Mouse (Mus musculus) embryonic facial prominence, embryonic 12.5 days (tissue): ENCODE measurements at regions not wholly inside any gene's neighbourhood (a gene's known extent, or its start where the extent isn't known, plus 50 kb on each side); places are given as distances from the start of the nearest gene placed in this dataset.
"Not testable (repeated sequence)": the region's sequence is repeated elsewhere in the genome, so short reads cannot be mapped to it uniquely, and the experiment has no call there.

Source experiments
- ATAC-seq: fragments of 200-750 bp; cut with Nextera tagmentation; 2 replicates; pipeline ENCODE4 v1.8.0; 2017; ENCODE audit not compliant: insufficient number of reproducible peaks, insufficient read depth, low FRiP score, low TSS enrichment
- H3K27ac ChIP-seq: fragments of 300-500 bp; sonication (generic); 2 replicates; pipeline ENCODE4 v1.5.1; 2016; ENCODE audit warnings: mild to moderate bottlenecking
- H3K27me3 ChIP-seq: fragments of 300-500 bp; sonication (generic); 2 replicates; pipeline ENCODE4 v1.6.1; 2016; ENCODE audit warnings: mild to moderate bottlenecking, moderate library complexity
- H3K36me3 ChIP-seq: fragments of 300-500 bp; sonication (generic); 2 replicates; pipeline ENCODE4 v1.6.1; 2016; ENCODE audit warnings: mild to moderate bottlenecking
- H3K4me1 ChIP-seq: fragments of 300-500 bp; sonication (generic); 2 replicates; pipeline ENCODE4 v1.6.1; 2016
- H3K4me2 ChIP-seq: fragments of 300-500 bp; sonication (generic); replicated peaks from 2 replicates; pipeline ENCODE4 v1.6.1; 2016; ENCODE audit warnings: mild to moderate bottlenecking, moderate library complexity
- H3K4me3 ChIP-seq: fragments of 300-500 bp; sonication (generic); 2 replicates; pipeline ENCODE4 v1.5.1; 2016; ENCODE audit warnings: mild to moderate bottlenecking
- H3K9ac ChIP-seq: fragments of 300-500 bp; sonication (generic); 2 replicates; pipeline ENCODE4 v1.6.1; 2016; ENCODE audit warnings: mild to moderate bottlenecking, moderate library complexity
- H3K9me3 ChIP-seq: fragments of 300-500 bp; sonication (generic); 2 replicates; pipeline ENCODE4 v1.6.1; 2016; ENCODE audit warnings: mild to moderate bottlenecking, moderate library complexity
- WGBS: fragments of 180-500 bp; shearing (Covaris S2); methylation state at CpG from one replicate; pipeline ENCODE4 v1.1.7; 2016; 5-methylcytosine and 5-hydroxymethylcytosine counted together

- Histone ChIP-seq H3K4me2 (no peak overlapping the region), H3K27me3 (no peaks in the 10 kb centered on the region), H3K4me1 (no peaks in the 10 kb centered on the region), H3K36me3 (no peaks in the 10 kb centered on the region), H3K9ac (no peak overlapping the region), H3K9me3 (no peaks in the 10 kb centered on the region), H3K4me3 (no peak overlapping the region), H3K27ac (no peak overlapping the region)
- ATAC-seq: no peak
- WGBS: 72% methylated on average over 1 of the region's 1 CpGs
Observed at GRCm38 (mm10) chr16:86823496-86823895, 530.5 kb upstream of the N6amt1 start.

- no peak overlapping the region for H3K9ac ChIP-seq
- H3K4me3 ChIP-seq: no peak overlapping the region
- no peaks in the 10 kb centered on the region for H3K27me3 ChIP-seq
- no peaks in the 10 kb centered on the region for H3K9me3 ChIP-seq
- ATAC-seq: no peak
- WGBS: 82% methylated on average over 2 of the region's 2 CpGs
- H3K27ac ChIP-seq: no peak overlapping the region
- H3K4me2 ChIP-seq: no peak overlapping the region
- H3K36me3 ChIP-seq: no peaks in the 10 kb centered on the region
- H3K4me1 ChIP-seq: peaks cover 5% of the 10 kb centered on the region; the same call in 1 of the 2 replicates
Observed at GRCm38 (mm10) chr16:86821586-86821985, 532.4 kb upstream of the N6amt1 start.

DNA sequence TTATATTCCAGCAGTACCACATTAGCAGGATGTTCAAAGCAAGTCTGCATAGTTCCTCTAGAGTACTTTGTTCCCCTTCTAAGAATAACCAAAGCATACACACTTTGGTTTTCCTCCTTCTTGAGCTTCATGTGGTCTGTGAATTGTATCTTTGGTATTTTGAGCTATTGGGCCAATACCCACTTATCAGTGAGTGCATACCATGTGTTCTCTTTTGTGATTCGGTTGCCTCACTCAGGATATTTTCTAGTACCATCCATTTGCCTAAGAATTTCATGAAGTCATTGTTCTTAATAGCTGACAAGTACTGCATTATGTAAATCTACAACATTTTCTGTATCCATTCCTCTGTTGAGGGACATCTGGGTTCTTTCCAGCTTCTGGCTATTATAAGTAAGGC, 535.3 kb upstream of the N6amt1 start:
- H3K9me3 ChIP-seq, H3K4me1 ChIP-seq, ATAC-seq, H3K4me3 ChIP-seq, H3K36me3 ChIP-seq, H3K4me2 ChIP-seq, H3K9ac ChIP-seq, H3K27me3 ChIP-seq, H3K27ac ChIP-seq: not testable (repeated sequence)
- WGBS: 79% methylated on average over 1 of the region's 1 CpGs

GRCm38 (mm10) chr16:86816763-86817593, 537.0 kb upstream of the N6amt1 start:
- Histone ChIP-seq H3K27ac (peak overlapping the region; percentile 61; the same call in 1 of the 2 replicates), H3K9ac (no peak overlapping the region), H3K4me1 (peaks cover 6% of the 10 kb centered on the region; the same call in 1 of the 2 replicates), H3K27me3 (no peaks in the 10 kb centered on the region), H3K4me3 (no peak overlapping the region), H3K36me3 (no peaks in the 10 kb centered on the region), H3K4me2 (no peak overlapping the region), H3K9me3 (no peaks in the 10 kb centered on the region)
- peak; percentile 75 for ATAC-seq
- WGBS: 44% methylated on average over 8 of the region's 8 CpGs

GRCm38 (mm10) chr16:86816006-86816405, 538.0 kb upstream of the N6amt1 start:
- Histone ChIP-seq H3K4me1 (peaks cover 6% of the 10 kb centered on the region; the same call in 1 of the 2 replicates), H3K4me3 (no peak overlapping the region), H3K27me3 (no peaks in the 10 kb centered on the region), H3K27ac (no peak overlapping the region), H3K9me3 (no peaks in the 10 kb centered on the region), H3K9ac (no peak overlapping the region), H3K4me2 (no peak overlapping the region), H3K36me3 (no peaks in the 10 kb centered on the region)
- ATAC-seq: no peak
- 83% methylated on average over 2 of the region's 2 CpGs for WGBS

GRCm38 (mm10) chr16:86812692-86813091, 541.3 kb upstream of the N6amt1 start:
- no peaks in the 10 kb centered on the region for H3K36me3 ChIP-seq
- no peak overlapping the region for H3K4me3 ChIP-seq
- H3K27me3 ChIP-seq: no peaks in the 10 kb centered on the region
- ATAC-seq: no peak
- H3K27ac ChIP-seq: no peak overlapping the region
- WGBS: 77% methylated on average over 5 of the region's 5 CpGs
- H3K4me1 ChIP-seq: peaks cover 6% of the 10 kb centered on the region; the same call in 1 of the 2 replicates
- no peak overlapping the region for H3K9ac ChIP-seq
- no peak overlapping the region for H3K4me2 ChIP-seq
- no peaks in the 10 kb centered on the region for H3K9me3 ChIP-seq

- no peak overlapping the region for H3K9ac ChIP-seq
- no peaks in the 10 kb centered on the region for H3K27me3 ChIP-seq
- H3K36me3 ChIP-seq: no peaks in the 10 kb centered on the region
- no peak overlapping the region for H3K27ac ChIP-seq
- 84% methylated on average over 5 of the region's 5 CpGs for WGBS
- H3K4me3 ChIP-seq: no peak overlapping the region
- no peak overlapping the region for H3K4me2 ChIP-seq
- no peaks in the 10 kb centered on the region for H3K9me3 ChIP-seq
- no peak for ATAC-seq
- H3K4me1 ChIP-seq: no peaks in the 10 kb centered on the region
Observed at GRCm38 (mm10) chr16:86808644-86809324, 545.2 kb upstream of the N6amt1 start.

DNA sequence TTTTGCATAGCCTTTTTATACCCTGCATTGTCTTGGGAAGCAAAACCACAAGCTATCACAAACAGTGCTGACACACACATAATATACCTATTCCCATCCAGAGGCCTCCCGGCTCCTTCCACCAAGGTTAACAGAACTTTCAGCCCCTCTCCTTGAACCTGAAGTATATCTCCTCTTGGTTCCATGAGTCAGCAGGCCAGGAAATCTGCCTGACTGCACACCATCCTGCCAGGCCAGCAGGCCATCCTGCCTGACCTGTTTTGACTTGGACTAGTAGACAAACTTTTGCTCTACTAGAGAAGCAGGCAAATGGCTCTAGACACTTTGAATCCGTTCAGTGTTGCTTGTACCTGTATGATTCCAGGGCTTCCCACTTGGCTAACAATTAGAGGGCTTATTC, 547.6 kb upstream of the N6amt1 start:
- 83% methylated on average over 2 of the region's 2 CpGs for WGBS
- Histone ChIP-seq H3K36me3 (no peaks in the 10 kb centered on the region), H3K4me2 (no peak overlapping the region), H3K9me3 (no peaks in the 10 kb centered on the region), H3K27ac (no peak overlapping the region), H3K4me1 (no peaks in the 10 kb centered on the region), H3K9ac (no peak overlapping the region), H3K4me3 (no peak overlapping the region), H3K27me3 (no peaks in the 10 kb centered on the region)
- ATAC-seq: no peak

- H3K4me3 ChIP-seq: no peak overlapping the region
- no peak for ATAC-seq
- no peaks in the 10 kb centered on the region for H3K36me3 ChIP-seq
- H3K27ac ChIP-seq: no peak overlapping the region
- H3K27me3 ChIP-seq: no peaks in the 10 kb centered on the region
- no peak overlapping the region for H3K4me2 ChIP-seq
- no peak overlapping the region for H3K9ac ChIP-seq
- 54% methylated on average over 2 of the region's 2 CpGs for WGBS
- H3K9me3 ChIP-seq: no peaks in the 10 kb centered on the region
- no peaks in the 10 kb centered on the region for H3K4me1 ChIP-seq
Observed at GRCm38 (mm10) chr16:86776086-86776485, 577.9 kb upstream of the N6amt1 start.

DNA sequence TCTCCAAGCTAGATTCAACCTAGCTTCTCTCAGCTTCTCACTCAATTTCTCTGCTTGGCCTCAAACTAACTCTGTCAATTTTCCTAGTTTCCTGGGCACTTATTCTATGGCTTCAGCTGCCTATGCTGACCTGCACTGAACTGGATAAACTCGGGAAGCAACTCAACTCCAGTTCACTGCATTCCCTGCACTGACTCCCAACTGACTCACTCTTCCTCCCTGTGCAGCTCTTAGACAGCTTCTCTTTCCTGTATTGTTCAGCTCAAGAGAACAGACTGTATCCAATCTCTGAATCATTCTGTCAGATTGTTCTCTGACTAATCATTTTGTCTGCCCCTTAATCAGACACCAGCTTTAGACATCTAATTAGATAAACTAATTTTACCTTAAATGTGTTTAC, 581.4 kb upstream of the N6amt1 start:
- H3K27me3 ChIP-seq: no peaks in the 10 kb centered on the region
- H3K4me3 ChIP-seq: no peak overlapping the region
- WGBS: 43% methylated on average over 1 of the region's 1 CpGs
- no peaks in the 10 kb centered on the region for H3K9me3 ChIP-seq
- H3K4me2 ChIP-seq: no peak overlapping the region
- H3K9ac ChIP-seq: no peak overlapping the region
- no peaks in the 10 kb centered on the region for H3K36me3 ChIP-seq
- ATAC-seq: no peak
- H3K4me1 ChIP-seq: no peaks in the 10 kb centered on the region
- H3K27ac ChIP-seq: no peak overlapping the region

GRCm38 (mm10) chr16:86768912-86769311, 585.1 kb upstream of the N6amt1 start:
- no peak overlapping the region for H3K4me3 ChIP-seq
- 0 out of 2 replicates have a peak, but pooled peaks cover 7% of the 10 kb centered on the region for H3K4me1 ChIP-seq
- H3K9me3 ChIP-seq: no peaks in the 10 kb centered on the region
- no peak overlapping the region for H3K4me2 ChIP-seq
- H3K36me3 ChIP-seq: no peaks in the 10 kb centered on the region
- H3K27me3 ChIP-seq: no peaks in the 10 kb centered on the region
- 86% methylated on average over 3 of the region's 3 CpGs for WGBS
- ATAC-seq: no peak
- H3K27ac ChIP-seq: no peak overlapping the region
- no peak overlapping the region for H3K9ac ChIP-seq

DNA sequence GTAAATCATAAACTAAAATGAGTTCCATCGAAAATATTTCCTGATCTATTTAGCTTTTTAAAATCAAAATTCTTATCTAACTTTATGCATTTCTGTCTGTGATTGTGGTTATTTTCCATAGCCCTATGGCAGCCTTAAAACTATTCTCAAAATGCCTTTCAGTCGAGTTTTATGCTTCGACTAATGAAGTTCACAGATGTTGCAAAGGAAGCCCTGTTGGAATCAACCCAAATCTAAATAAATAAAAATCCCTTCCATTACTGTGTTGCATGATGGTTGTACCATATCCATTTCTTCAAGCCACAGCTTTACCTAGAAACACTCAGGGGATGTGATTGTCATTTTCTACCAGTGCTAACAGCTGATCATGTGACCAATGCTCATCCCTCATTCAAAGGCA, 585.6 kb upstream of the N6amt1 start:
- Histone ChIP-seq H3K4me1 (0 out of 2 replicates have a peak, but pooled peaks cover 7% of the 10 kb centered on the region), H3K9ac (no peak overlapping the region), H3K4me2 (no peak overlapping the region), H3K9me3 (no peaks in the 10 kb centered on the region), H3K27me3 (no peaks in the 10 kb centered on the region), H3K4me3 (no peak overlapping the region), H3K27ac (no peak overlapping the region), H3K36me3 (no peaks in the 10 kb centered on the region)
- ATAC-seq: no peak
- WGBS: 66% methylated on average over 3 of the region's 3 CpGs
